ENCODE assay signal across 29 mouse cellular contexts in genomic region chr2:166909729-166910128, GRCm38 (mm10). TPM values are rescaled to one million over a fixed set of nuclear protein-coding genes. Genes with fewer than 3 reads are reported as not detected.
DNase-seq lines count a peak whose midpoint lies in the region; ATAC-seq and TF ChIP-seq lines count a peak whose summit lies in the region.
"Had no signal": no experiment of that assay in that cellular context is flagged by ENCODE, and none has a peak within 500 bp of the region (broad histone marks: within the 10 kb centered on the region; RNA-seq: fewer than 3 reads in every experiment).

No protein-coding gene starts in this region.

- DNase-seq in heart, postnatal 36 days = no peak
- DNase-seq in 3T3-L1 (ENCODE audit: low read depth, low spot score) = peak; percentile 36
- no peak for DNase-seq in c-Kit-positive CD71-positive TER-119-positive erythroid progenitor cells, embryonic 14.5 days (ENCODE audit: low spot score)
- DNase-seq: adrenal gland, adult 8-10 months; adrenal gland, postnatal 36 days; cerebellum, adult 11-12 months; cerebellum, adult 8-10 months; cerebellum, postnatal 10 days; cerebellum, postnatal 36 days; embryo, embryonic 11 days; gastrocnemius, postnatal 25 days; heart, adult 18-20 months; heart, postnatal 10 days; heart, postnatal 4 days; kidney, adult 2 months had no signal

- ATAC-seq in heart, embryonic 13.5 days (ENCODE audit: extremely low read depth, insufficient number of reproducible peaks, low FRiP score, low TSS enrichment) = no peak
- ATAC-seq in cerebellum, adult (ENCODE audit: insufficient number of reproducible peaks, low FRiP score, low TSS enrichment) = no peak
- ATAC-seq: forebrain, embryonic 15.5 days; hindbrain, postnatal 0 days; intestine, postnatal 0 days had no signal

- peak overlapping the region; percentile 12; the same call in 1 of the 2 replicates for H3K27ac ChIP-seq in heart, embryonic 13.5 days (replicated peaks)
- H3K27ac ChIP-seq: embryonic facial prominence, embryonic 10.5 days; embryonic facial prominence, embryonic 13.5 days; forebrain, embryonic 12.5 days; forebrain, embryonic 15.5 days; heart, embryonic 10.5 days; hindbrain, embryonic 14.5 days; hindbrain, postnatal 0 days had no signal

- H3ac ChIP-seq in C2C12 (ENCODE audit: control insufficient read depth, insufficient read length, low read depth) = no peak overlapping the region

- peaks cover 42% of the 10 kb centered on the region for H3K4me1 ChIP-seq in heart, embryonic 13.5 days

- no peak overlapping the region for H3K4me3 ChIP-seq in heart, embryonic 13.5 days
- H3K4me3 ChIP-seq in C2C12 (ENCODE audit: insufficient read depth, poor library complexity, severe bottlenecking) = no peak overlapping the region
- H3K4me3 ChIP-seq: embryonic facial prominence, embryonic 10.5 days; embryonic facial prominence, embryonic 13.5 days; erythroblast, embryonic 14.5 days; forebrain, embryonic 12.5 days; forebrain, embryonic 15.5 days; heart, embryonic 10.5 days had no signal

- intact Hi-C loops in heart, postnatal 36 days (cut with DNase I) = no loop called here

- 61% methylated on average over 3 of the region's 3 CpGs for WGBS in heart, embryonic 13.5 days

- no peaks in the 10 kb centered on the region for H3K9me3 ChIP-seq in heart, embryonic 13.5 days
- H3K9me3 ChIP-seq: embryonic facial prominence, embryonic 10.5 days; embryonic facial prominence, embryonic 13.5 days; forebrain, embryonic 12.5 days; forebrain, embryonic 15.5 days; G1E; heart, embryonic 10.5 days had no signal

- peaks cover 90% of the 10 kb centered on the region for H3K79me2 ChIP-seq in C2C12 (ENCODE audit: control insufficient read depth, insufficient read depth)

- no peaks in the 10 kb centered on the region for H3K27me3 ChIP-seq in heart, embryonic 13.5 days (replicated peaks)
- H3K27me3 ChIP-seq in C2C12 (ENCODE audit: control insufficient read depth, insufficient read depth, insufficient read length) = no peaks in the 10 kb centered on the region
- H3K27me3 ChIP-seq: CH12.LX; embryonic facial prominence, embryonic 13.5 days; forebrain, embryonic 12.5 days; forebrain, embryonic 15.5 days had no signal

- H3K9ac ChIP-seq in heart, embryonic 13.5 days = no peak overlapping the region
- H3K9ac ChIP-seq: embryonic facial prominence, embryonic 13.5 days; forebrain, embryonic 12.5 days; forebrain, embryonic 15.5 days; hindbrain, embryonic 14.5 days had no signal

- peaks cover 14% of the 10 kb centered on the region for H3K36me3 ChIP-seq in heart, embryonic 13.5 days
- H3K36me3 ChIP-seq in C2C12 (ENCODE audit: control insufficient read depth, insufficient read depth) = peaks cover 26% of the 10 kb centered on the region
- H3K36me3 ChIP-seq: forebrain, embryonic 15.5 days had no signal

- no peak for TF ChIP-seq CTCF in C2C12 (IDR thresholded peaks at IDR 0.05; ENCODE audit: control insufficient read depth, insufficient read depth, insufficient read length)

- no peak overlapping the region for H3K4me2 ChIP-seq in heart, embryonic 13.5 days
- H3K4me2 ChIP-seq: embryonic facial prominence, embryonic 13.5 days; forebrain, embryonic 12.5 days; forebrain, embryonic 15.5 days; hindbrain, embryonic 14.5 days had no signal

- peaks cover 82% of the 10 kb centered on the region for H3K79me3 ChIP-seq in C2C12 (ENCODE audit: low read depth)

TF ChIP-seq in C2C12, 6 proteins besides CTCF, POLR2A, EP300 and RAD21:
- no peak for TF ChIP-seq MAX (IDR thresholded peaks at IDR 0.05)
- peak; percentile 14 for TF ChIP-seq MYOD1 (IDR thresholded peaks at IDR 0.05; ENCODE audit: control insufficient read depth, insufficient read length, low read depth)

RNA-seq across cellular contexts. Expression of gene Cse1l, which starts 3.9 kb away (rescaled TPM):
- polyA plus RNA-seq in heart, embryonic 13.5 days (2015; fragmentation: Nextera tagmentation; extraction: Ambion mirVana) = 87.6 and 88.7 TPM in 2 replicates
- total RNA-seq in heart, postnatal 36 days (2021) = 10 to 100 TPM; 39.8 to 41.1 TPM
- 41.5 TPM for polyA plus RNA-seq in C2C12 (2012; fragmentation: generic; extraction: Trizol)
